Mouse (Mus musculus): ENCODE results near the gene Pfdn4.

GRCm38 (mm10) chr2:170563956-170564855 is 68.0 kb downstream of the Pfdn4 start:
- TF ChIP-seq CTCF (IDR thresholded peaks at IDR 0.05; ENCODE audit: insufficient read depth, low read depth, low read length) (no peak), POLR2A (IDR thresholded peaks at IDR 0.05; ENCODE audit: insufficient read depth, low read depth, low read length) (no peak)

Data from olfactory bulb, adult 2 months (tissue).